Mouse (Mus musculus) liver, adult 2 months (tissue): Measurements from ENCODE around the gene Prpsap1. TPM values are rescaled to one million over a fixed set of nuclear protein-coding genes. Genes with fewer than 3 reads are reported as not detected.

ENCODE experiments used
- DNase-seq: peaks from one replicate; pipeline ENCODE4 v3.0.0-alpha.2; 2011; ENCODE audit warnings: low read depth, low spot score; ENCODE audit errors: extremely low read depth
- H3K27ac ChIP-seq: fragments of 200-500 bp; replicated peaks from 2 replicates; pipeline ENCODE4 v1.5.1; 2012; ENCODE audit warnings: low read depth, mild to moderate bottlenecking, control low read depth, inconsistent platforms, low read length; ENCODE audit not compliant: insufficient read depth
- H3K27me3 ChIP-seq: fragments of 200-500 bp; 2 replicates; pipeline ENCODE4 v1.6.1; 2012; ENCODE audit warnings: mild to moderate bottlenecking, moderate library complexity, low read length, inconsistent platforms; ENCODE audit not compliant: control insufficient read depth, insufficient read depth
- H3K36me3 ChIP-seq: fragments of 200-500 bp; 2 replicates; pipeline ENCODE4 v1.6.1; 2012; ENCODE audit warnings: low read length, inconsistent platforms; ENCODE audit not compliant: control insufficient read depth, insufficient read depth
- H3K4me1 ChIP-seq: fragments of 200-500 bp; 2 replicates; pipeline ENCODE4 v1.6.1; 2011; ENCODE audit warnings: low read length; ENCODE audit not compliant: control insufficient read depth, insufficient read depth
- H3K4me3 ChIP-seq: fragments of 200-500 bp; 2 replicates; pipeline ENCODE4 v1.5.1; 2011; ENCODE audit warnings: low read depth, mild to moderate bottlenecking, control low read depth, low read length, moderate library complexity; ENCODE audit not compliant: insufficient read depth
- H3K79me2 ChIP-seq: fragments of 200-500 bp; 2 replicates; pipeline ENCODE4 v1.6.1; 2012; ENCODE audit warnings: inconsistent platforms, mild to moderate bottlenecking, low read length, moderate library complexity; ENCODE audit not compliant: control insufficient read depth, insufficient read depth
- H3K9ac ChIP-seq: fragments of 200-500 bp; 2 replicates; pipeline ENCODE4 v1.6.1; 2012; ENCODE audit warnings: low read depth, mild to moderate bottlenecking, control low read depth, inconsistent platforms, low read length
- CTCF ChIP-seq: fragments of 200-500 bp; IDR thresholded peaks from 2 replicates; pipeline ENCODE4 v1.5.1; 2011; ENCODE audit warnings: low read depth, low read length, control low read depth
- POLR2A ChIP-seq: fragments of 200-500 bp; IDR thresholded peaks from 2 replicates; pipeline ENCODE4 v1.6.1; 2011; ENCODE audit warnings: low read length, control low read depth; ENCODE audit not compliant: insufficient read depth; ENCODE audit errors: extremely low read depth
- WGBS: fragments of 180-500 bp; shearing (Covaris S2); methylation state at CpG from one replicate; pipeline ENCODE4 v1.1.7; 2018; 5-methylcytosine and 5-hydroxymethylcytosine counted together
- polyA plus RNA-seq: library from polyadenylated mRNA; depleted of rRNA; stranded (reverse); fragments of >200 nt; gene quantifications from 2 replicates; pipeline ENCODE4 v1.2.3, GENCODE M21; 2012; rRNA removed
- total RNA-seq: library from RNA; depleted of rRNA; stranded (reverse); fragments of >200 nt; gene quantifications from 2 replicates; pipeline ENCODE4 v1.2.3, GENCODE M21; 2014; rRNA removed

Prpsap1 gene
- total and polyA plus RNA-seq, 2 experiments = 37.7 to 72.8 TPM

DNA sequence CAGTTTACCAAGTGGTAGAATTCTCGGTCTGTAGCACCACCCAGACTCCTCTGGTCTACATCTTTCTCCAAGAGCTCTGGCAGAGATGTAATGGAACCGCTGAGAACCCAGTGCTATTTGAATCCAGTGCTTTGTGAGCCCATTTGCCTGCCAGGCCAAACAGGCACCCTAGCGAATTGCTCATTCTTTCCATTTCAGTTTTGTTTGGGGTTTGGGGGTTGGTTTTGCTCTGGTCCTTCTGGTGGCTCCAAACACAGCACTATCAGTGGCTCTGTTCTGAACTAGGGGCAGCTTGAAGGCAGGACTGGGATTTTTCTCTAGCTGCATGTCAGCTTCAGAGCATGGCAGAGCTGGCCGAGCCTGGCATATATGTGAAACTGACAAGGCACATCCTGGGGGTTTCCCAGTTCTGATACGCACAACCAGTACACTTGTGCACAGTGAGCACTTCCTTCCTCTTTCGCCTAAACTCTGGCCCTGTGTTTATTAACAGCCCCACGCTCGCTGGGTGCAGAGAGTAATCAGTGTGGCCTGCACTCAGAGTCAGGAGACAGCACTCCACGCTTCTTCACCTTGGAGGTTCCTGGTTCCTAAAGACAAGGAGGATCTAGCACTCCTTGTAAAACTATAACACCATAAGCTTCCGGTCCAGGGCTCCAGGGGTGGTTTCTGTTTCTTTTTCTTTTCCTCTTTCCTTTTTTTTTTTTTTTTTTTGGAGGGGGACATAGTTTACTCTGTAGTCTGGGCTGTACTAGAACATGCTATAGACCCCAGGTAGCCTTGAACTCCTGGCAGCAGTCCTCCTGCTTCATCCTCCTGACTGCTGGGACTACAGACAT lies 70.0 kb downstream of the Prpsap1 start:
- 71% methylated on average over 10 of the region's 10 CpGs for WGBS
- Histone ChIP-seq H3K9ac (no peak overlapping the region), H3K79me2 (no peaks in the 10 kb centered on the region), H3K36me3 (no peaks in the 10 kb centered on the region), H3K4me3 (no peak overlapping the region), H3K27me3 (no peaks in the 10 kb centered on the region), H3K27ac (peak overlapping the region; percentile 44), H3K4me1 (no peaks in the 10 kb centered on the region)
- TF ChIP-seq CTCF = no peak
- TF ChIP-seq POLR2A = no peak
- DNase-seq = peak; percentile 35

- Histone ChIP-seq H3K9ac (no peak overlapping the region), H3K79me2 (no peaks in the 10 kb centered on the region), H3K27ac (peak overlapping the region; percentile 44; the same call in 1 of the 2 replicates), H3K27me3 (no peaks in the 10 kb centered on the region), H3K4me1 (no peaks in the 10 kb centered on the region), H3K4me3 (no peak overlapping the region), H3K36me3 (no peaks in the 10 kb centered on the region)
- TF ChIP-seq CTCF = no peak
- TF ChIP-seq POLR2A = no peak
- DNase-seq = no peak
- WGBS = 83% methylated on average over 6 of the region's 6 CpGs
These were observed 70.8 kb downstream of the Prpsap1 start for GRCm38 (mm10) chr11:116423214-116423613.

DNA sequence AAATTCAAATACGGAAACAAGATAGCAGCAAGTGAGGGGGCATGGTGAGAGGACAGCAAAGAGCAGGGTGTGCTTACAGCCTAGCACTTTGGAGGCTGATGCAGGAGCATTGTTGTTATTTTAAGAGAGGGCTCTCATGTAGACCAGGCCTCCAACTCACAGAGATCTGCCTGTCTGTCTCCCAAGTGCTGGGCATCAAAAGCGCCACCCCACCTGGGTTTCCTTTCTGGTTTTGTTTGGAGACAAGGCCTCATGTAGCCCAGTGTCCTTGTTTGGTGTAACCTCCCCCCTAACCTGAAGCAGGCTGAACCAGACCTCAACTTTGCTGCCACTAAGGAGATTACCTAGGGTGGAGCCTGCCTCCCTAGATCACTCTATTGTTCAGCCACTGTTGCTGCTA lies 71.4 kb downstream of the Prpsap1 start:
- Histone ChIP-seq H3K27ac (no peak overlapping the region), H3K4me1 (no peaks in the 10 kb centered on the region), H3K36me3 (no peaks in the 10 kb centered on the region), H3K79me2 (no peaks in the 10 kb centered on the region), H3K9ac (no peak overlapping the region), H3K27me3 (no peaks in the 10 kb centered on the region), H3K4me3 (no peak overlapping the region)
- no peak for DNase-seq
- WGBS = 96% methylated on average over 2 of the region's 2 CpGs
- no peak for TF ChIP-seq CTCF
- TF ChIP-seq POLR2A = no peak

DNA sequence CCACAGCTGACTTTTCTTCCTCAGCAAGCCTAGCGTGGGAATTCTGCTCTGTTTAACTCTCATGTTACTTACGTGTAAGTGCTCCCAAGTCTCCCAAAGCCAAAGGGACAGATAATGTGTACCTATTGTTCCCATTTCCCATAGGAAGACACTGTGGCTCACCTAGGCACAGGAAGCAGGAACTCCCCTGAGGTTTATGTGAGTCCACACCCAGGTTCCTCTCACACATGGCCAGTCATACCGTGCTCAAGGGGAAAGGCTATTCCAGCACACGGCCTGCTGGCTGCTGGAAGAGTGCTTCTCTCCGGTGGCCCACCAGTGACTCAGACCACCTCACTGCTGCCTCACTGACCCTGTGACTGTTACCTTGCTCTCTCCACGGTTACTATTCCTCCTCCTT lies 72.9 kb downstream of the Prpsap1 start:
- Histone ChIP-seq H3K27ac (no peak overlapping the region), H3K4me1 (no peaks in the 10 kb centered on the region), H3K4me3 (no peak overlapping the region), H3K79me2 (no peaks in the 10 kb centered on the region), H3K27me3 (no peaks in the 10 kb centered on the region), H3K36me3 (no peaks in the 10 kb centered on the region), H3K9ac (no peak overlapping the region)
- no peak for DNase-seq
- TF ChIP-seq POLR2A = no peak
- no peak for TF ChIP-seq CTCF
- 84% methylated on average over 6 of the region's 6 CpGs for WGBS

Other genes starting within 250 kb of the Prpsap1 start
- 19.9 and 25.2 TPM in 2 replicates for gene Srp68, start 220.0 kb downstream of the Prpsap1 start, total RNA-seq
- gene Srp68, start 220.0 kb downstream of the Prpsap1 start, polyA plus RNA-seq = 32.6 and 36.3 TPM in 2 replicates
- gene Galr2, start 213.3 kb downstream of the Prpsap1 start, total RNA-seq = not detected in 2 replicates
- gene Galr2, start 213.3 kb downstream of the Prpsap1 start, polyA plus RNA-seq = not detected in 2 replicates
- gene Exoc7, start 187.0 kb downstream of the Prpsap1 start, total RNA-seq = 15.9 and 19.5 TPM in 2 replicates
- 18.9 and 19.5 TPM in 2 replicates for gene Exoc7, start 187.0 kb downstream of the Prpsap1 start, polyA plus RNA-seq
- 0.09 and 0.20 TPM in 2 replicates for gene Foxj1, start 158.8 kb downstream of the Prpsap1 start, total RNA-seq
- 0.21 and 0.26 TPM in 2 replicates for gene Foxj1, start 158.8 kb downstream of the Prpsap1 start, polyA plus RNA-seq
- 1.0 and 1.3 TPM in 2 replicates for gene Rnf157, start 81.2 kb downstream of the Prpsap1 start, total RNA-seq
- 0.75 and 0.87 TPM in 2 replicates for gene Rnf157, start 81.2 kb downstream of the Prpsap1 start, polyA plus RNA-seq
- gene Ubald2, start 60.1 kb downstream of the Prpsap1 start, total RNA-seq = 16.1 and 16.6 TPM in 2 replicates
- 45.7 and 72.0 TPM in 2 replicates for gene Ubald2, start 60.1 kb downstream of the Prpsap1 start, polyA plus RNA-seq
- 0.07 TPM in 1 of 2 replicates, not detected in the other for gene Qrich2, start 28.0 kb downstream of the Prpsap1 start, total RNA-seq
- gene Qrich2, start 28.0 kb downstream of the Prpsap1 start, polyA plus RNA-seq = 0.05 and 0.11 TPM in 2 replicates
- 0.47 and 0.55 TPM in 2 replicates for gene Sphk1, start 36.7 kb upstream of the Prpsap1 start, total RNA-seq
- 0.21 and 0.44 TPM in 2 replicates for gene Sphk1, start 36.7 kb upstream of the Prpsap1 start, polyA plus RNA-seq
- gene Ube2o, start 87.2 kb upstream of the Prpsap1 start, total RNA-seq = 2.0 and 3.2 TPM in 2 replicates
- gene Ube2o, start 87.2 kb upstream of the Prpsap1 start, polyA plus RNA-seq = 5.7 and 7.3 TPM in 2 replicates
- not detected in 2 replicates for gene Aanat, start 92.2 kb upstream of the Prpsap1 start, total RNA-seq
- not detected in 2 replicates for gene Aanat, start 92.2 kb upstream of the Prpsap1 start, polyA plus RNA-seq
- 3.1 and 4.1 TPM in 2 replicates for gene Rhbdf2, start 132.8 kb upstream of the Prpsap1 start, total RNA-seq
- 15.0 and 17.8 TPM in 2 replicates for gene Rhbdf2, start 132.8 kb upstream of the Prpsap1 start, polyA plus RNA-seq
- gene Prcd, start 159.3 kb upstream of the Prpsap1 start, total RNA-seq = 0.27 TPM in 1 of 2 replicates, not detected in the other
- gene Prcd, start 159.3 kb upstream of the Prpsap1 start, polyA plus RNA-seq = not detected in 2 replicates
- 2.6 and 4.8 TPM in 2 replicates for gene Cygb, start 160.1 kb upstream of the Prpsap1 start, total RNA-seq
- gene Cygb, start 160.1 kb upstream of the Prpsap1 start, polyA plus RNA-seq = 5.6 and 6.1 TPM in 2 replicates